ENCODE assay signal across 19 mouse cellular contexts in genomic region chr2:101545593-101545992, GRCm38 (mm10).
DNase-seq lines count a peak whose midpoint lies in the region; TF ChIP-seq lines count a peak whose summit lies in the region.
"Had no signal": no experiment of that assay in that cellular context is flagged by ENCODE, and none has a peak within 500 bp of the region (broad histone marks: within the 10 kb centered on the region; RNA-seq: fewer than 3 reads in every experiment).

No protein-coding gene starts in this region.

- no peaks in the 10 kb centered on the region for H3K36me3 ChIP-seq in thymus, adult 2 months (ENCODE audit: control insufficient read depth, insufficient read depth, low read length)
- H3K36me3 ChIP-seq: forebrain, embryonic 10.5 days; heart, embryonic 13.5 days; hindbrain, embryonic 10.5 days; hindbrain, embryonic 13.5 days had no signal

- WGBS in thymus, adult 2 months, result 70% methylated on average over 2 of the region's 2 CpGs

- TF ChIP-seq POLR2A in thymus, adult 2 months (IDR thresholded peaks at IDR 0.05; ENCODE audit: control insufficient read depth, extremely low read depth, insufficient read depth, low read length, poor library complexity), result no peak

- peaks cover 33% of the 10 kb centered on the region for H3K4me1 ChIP-seq in thymus, adult 2 months (replicated peaks; ENCODE audit: control insufficient read depth, insufficient read depth, low read length)
- H3K4me1 ChIP-seq: forebrain, embryonic 10.5 days; forebrain, embryonic 13.5 days; heart, embryonic 13.5 days; hindbrain, embryonic 10.5 days; hindbrain, embryonic 13.5 days had no signal

- no peak overlapping the region for H3K4me3 ChIP-seq in thymus, adult 2 months (ENCODE audit: control insufficient read depth, insufficient read depth, low read length)
- H3K4me3 ChIP-seq: forebrain, embryonic 10.5 days; forebrain, embryonic 13.5 days; gastrocnemius, adult 2 months; heart, embryonic 13.5 days; hindbrain, embryonic 10.5 days; hindbrain, embryonic 13.5 days had no signal

- no peak for DNase-seq in thymus, adult 2 months
- no peak for DNase-seq in thymus, adult 18-20 months
- DNase-seq in thymus, postnatal 10 days (ENCODE audit: low spot score in 2 of 2), result peak; percentile 31 to 42
- peak; percentile 43 for DNase-seq in thymus, postnatal 4 days
- DNase-seq in adrenal gland, adult 2 months, result no peak
- DNase-seq in retina, embryonic 14.5 days (ENCODE audit: low spot score), result no peak
- DNase-seq: adrenal gland, postnatal 10 days; adrenal gland, postnatal 36 days; cerebellum, adult 18-20 months; cerebellum, adult 9-10 months; cerebellum, postnatal 14 days; gastrocnemius, adult 2 months; gastrocnemius, postnatal 14 days; heart, adult 18-20 months had no signal

- H3K27ac ChIP-seq in thymus, adult 2 months (ENCODE audit: control insufficient read depth, insufficient read depth, low read length), result peak overlapping the region; percentile 57
- H3K27ac ChIP-seq: forebrain, embryonic 10.5 days; forebrain, embryonic 13.5 days; gastrocnemius, adult 2 months; heart, embryonic 13.5 days; hindbrain, embryonic 10.5 days; hindbrain, embryonic 13.5 days had no signal

- TF ChIP-seq CTCF in thymus, adult 2 months (IDR thresholded peaks at IDR 0.05; ENCODE audit: borderline replicate concordance, control insufficient read depth, extremely low read depth, insufficient read depth, low read length, poor library complexity), result no peak

- no peaks in the 10 kb centered on the region for H3K27me3 ChIP-seq in thymus, adult 2 months (ENCODE audit: control insufficient read depth, insufficient read depth, low read length)
- H3K27me3 ChIP-seq: forebrain, embryonic 13.5 days; heart, embryonic 13.5 days; hindbrain, embryonic 13.5 days had no signal

Comparison
In these comparisons a context has a peak if more than half of its experiments do, and no peak if none do; other contexts are left out.
1. DNase-seq: peak in thymus, postnatal 10 days (2 of 2) and thymus, postnatal 4 days (single experiment); none in thymus, adult 2 months (single experiment), thymus, adult 18-20 months (0 of 2), adrenal gland, adult 2 months (single experiment) and retina, embryonic 14.5 days (single experiment).